Mouse (Mus musculus): ENCODE results near the gene Usp49. TPM values are rescaled to one million over a fixed set of nuclear protein-coding genes. Genes with fewer than 3 reads are reported as not detected.
A peak's percentile ranks its signal among the peaks of the same experiment; 100 is the strongest.

The Usp49 gene
- polyA plus RNA-seq (2015; fragmentation: Nextera tagmentation; extraction: Ambion mirVana): 2.6 and 2.9 TPM in 2 replicates

DNA sequence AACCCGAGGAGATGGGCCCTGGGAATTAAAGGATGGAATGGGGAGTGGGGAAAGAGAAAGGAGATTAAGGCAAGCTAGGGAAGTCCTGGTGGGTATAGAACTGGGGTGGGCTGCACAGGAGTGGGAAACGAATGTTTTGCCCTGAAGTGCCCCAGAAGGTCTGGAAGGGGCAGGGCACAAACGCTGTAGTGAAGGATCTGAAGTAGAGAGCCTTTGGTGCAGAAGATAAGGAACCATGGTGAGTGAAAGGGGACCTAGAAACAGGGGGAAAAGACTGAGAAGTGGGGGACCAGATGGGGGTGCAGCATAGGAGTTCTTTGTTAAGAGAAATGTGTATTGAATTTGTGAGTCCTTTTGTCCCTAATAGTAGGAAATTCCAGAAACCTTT, at the start of gene Usp49:
Usp49 (plus strand) TSS at position 13 of the 388 bp plus-strand sequence.
- Histone ChIP-seq H3K4me2 (replicated peaks; ENCODE audit: low read depth) (peak within 1 kb of the TSS; percentile 96), H3K9ac (ENCODE audit: low read depth, low read length) (peak within 1 kb of the TSS; percentile 57), H3K4me3 (ENCODE audit: low read depth, low read length) (peak within 1 kb of the TSS; percentile 60), H3K9me3 (ENCODE audit: control insufficient read depth) (no peaks in the 10 kb centered on the region), H3K4me1 (replicated peaks; ENCODE audit: control insufficient read depth, insufficient read depth, low read length) (peaks cover 7% of the 10 kb centered on the region; the same call in 1 of the 2 replicates), H3K27me3 (replicated peaks; ENCODE audit: control insufficient read depth, insufficient read depth, low read length) (no peaks in the 10 kb centered on the region), H3K27ac (ENCODE audit: low read depth, low read length) (peak within 1 kb of the TSS; percentile 92), H3K36me3 (ENCODE audit: control insufficient read depth, insufficient read depth) (0 out of 2 replicates have a peak, but pooled peaks cover 10% of the 10 kb centered on the region)
- WGBS: 0% methylated on average over 3 of the region's 3 CpGs
- no peak for TF ChIP-seq CTCF (IDR thresholded peaks at IDR 0.05; ENCODE audit: low read depth)
- ATAC-seq: no peak

- H3K36me3 ChIP-seq (ENCODE audit: control insufficient read depth, insufficient read depth): 0 out of 2 replicates have a peak, but pooled peaks cover 3% of the 10 kb centered on the region
- H3K4me3 ChIP-seq (ENCODE audit: low read depth, low read length): no peak overlapping the region
- no peaks in the 10 kb centered on the region for H3K27me3 ChIP-seq (replicated peaks; ENCODE audit: control insufficient read depth, insufficient read depth, low read length)
- 64% methylated on average over 4 of the region's 4 CpGs for WGBS
- H3K4me2 ChIP-seq (replicated peaks; ENCODE audit: low read depth): no peak overlapping the region
- TF ChIP-seq CTCF (IDR thresholded peaks at IDR 0.05; ENCODE audit: low read depth): no peak
- ATAC-seq: no peak
- no peaks in the 10 kb centered on the region for H3K9me3 ChIP-seq (ENCODE audit: control insufficient read depth)
- H3K4me1 ChIP-seq (replicated peaks; ENCODE audit: control insufficient read depth, insufficient read depth, low read length): no peaks in the 10 kb centered on the region
- H3K27ac ChIP-seq (ENCODE audit: low read depth, low read length): no peak overlapping the region
- H3K9ac ChIP-seq (ENCODE audit: low read depth, low read length): no peak overlapping the region
These were observed 49.5 kb upstream of the Usp49 start for GRCm38 (mm10) chr17:47580962-47581361.

DNA sequence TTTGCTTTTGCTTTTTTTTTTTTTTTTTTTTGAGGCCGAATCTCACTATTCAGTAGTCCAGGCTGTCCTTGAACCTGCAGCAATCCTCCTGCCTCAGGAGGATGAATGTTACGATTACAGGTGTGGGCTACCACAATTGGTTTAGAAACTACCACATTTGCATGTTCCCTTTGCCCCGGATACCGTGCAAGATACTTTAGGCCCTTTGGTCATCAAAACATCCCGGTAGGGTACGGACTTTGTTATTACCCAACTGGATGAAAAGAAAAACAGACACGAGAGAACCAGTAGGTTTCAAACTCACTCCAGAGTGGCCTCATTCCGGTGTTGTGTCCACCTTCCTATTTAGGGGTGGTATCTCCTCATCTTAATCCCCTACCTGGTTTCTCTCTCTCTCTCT, 42.0 kb upstream of the Usp49 start:
- Histone ChIP-seq H3K9me3 (ENCODE audit: control insufficient read depth) (no peaks in the 10 kb centered on the region), H3K9ac (ENCODE audit: low read depth, low read length) (no peak overlapping the region), H3K4me2 (replicated peaks; ENCODE audit: low read depth) (no peak overlapping the region), H3K27ac (ENCODE audit: low read depth, low read length) (no peak overlapping the region), H3K4me1 (replicated peaks; ENCODE audit: control insufficient read depth, insufficient read depth, low read length) (no peaks in the 10 kb centered on the region), H3K27me3 (replicated peaks; ENCODE audit: control insufficient read depth, insufficient read depth, low read length) (no peaks in the 10 kb centered on the region), H3K36me3 (ENCODE audit: control insufficient read depth, insufficient read depth) (0 out of 2 replicates have a peak, but pooled peaks cover 3% of the 10 kb centered on the region), H3K4me3 (ENCODE audit: low read depth, low read length) (no peak overlapping the region)
- ATAC-seq: no peak
- 78% methylated on average over 8 of the region's 8 CpGs for WGBS
- TF ChIP-seq CTCF (IDR thresholded peaks at IDR 0.05; ENCODE audit: low read depth): no peak

GRCm38 (mm10) chr17:47591073-47591472, 39.4 kb upstream of the Usp49 start:
- H3K36me3 ChIP-seq (ENCODE audit: control insufficient read depth, insufficient read depth): no peaks in the 10 kb centered on the region
- no peaks in the 10 kb centered on the region for H3K27me3 ChIP-seq (replicated peaks; ENCODE audit: control insufficient read depth, insufficient read depth, low read length)
- no peaks in the 10 kb centered on the region; the same call in 1 of the 2 replicates for H3K4me1 ChIP-seq (replicated peaks; ENCODE audit: control insufficient read depth, insufficient read depth, low read length)
- 65% methylated on average over 3 of the region's 3 CpGs for WGBS
- no peak for ATAC-seq
- H3K4me3 ChIP-seq (ENCODE audit: low read depth, low read length): no peak overlapping the region
- H3K9me3 ChIP-seq (ENCODE audit: control insufficient read depth): no peaks in the 10 kb centered on the region
- TF ChIP-seq CTCF (IDR thresholded peaks at IDR 0.05; ENCODE audit: low read depth): no peak
- H3K4me2 ChIP-seq (replicated peaks; ENCODE audit: low read depth): no peak overlapping the region
- H3K9ac ChIP-seq (ENCODE audit: low read depth, low read length): no peak overlapping the region
- H3K27ac ChIP-seq (ENCODE audit: low read depth, low read length): no peak overlapping the region

GRCm38 (mm10) chr17:47593215-47593853, 37.2 kb upstream of the Usp49 start:
- peaks cover 12% of the 10 kb centered on the region for H3K4me1 ChIP-seq (replicated peaks; ENCODE audit: control insufficient read depth, insufficient read depth, low read length)
- H3K9me3 ChIP-seq (ENCODE audit: control insufficient read depth): no peaks in the 10 kb centered on the region
- H3K9ac ChIP-seq (ENCODE audit: low read depth, low read length): peak overlapping the region; percentile 77
- peak overlapping the region; percentile 92 for H3K27ac ChIP-seq (ENCODE audit: low read depth, low read length)
- no peak for TF ChIP-seq CTCF (IDR thresholded peaks at IDR 0.05; ENCODE audit: low read depth)
- H3K36me3 ChIP-seq (ENCODE audit: control insufficient read depth, insufficient read depth): 0 out of 2 replicates have a peak, but pooled peaks cover 7% of the 10 kb centered on the region
- WGBS: under 1% methylated on average over 61 of the region's 63 CpGs
- H3K27me3 ChIP-seq (replicated peaks; ENCODE audit: control insufficient read depth, insufficient read depth, low read length): no peaks in the 10 kb centered on the region
- peak; percentile 74 for ATAC-seq
- peak overlapping the region; percentile 89 for H3K4me2 ChIP-seq (replicated peaks; ENCODE audit: low read depth)
- H3K4me3 ChIP-seq (ENCODE audit: low read depth, low read length): peak overlapping the region; percentile 78

- WGBS: 0% methylated on average over 13 of the region's 13 CpGs
These were observed 36.7 kb upstream of the Usp49 start for GRCm38 (mm10) chr17:47593854-47594182.

More at GRCm38 (mm10) chr17:47593854-47594182, 36.7 kb upstream of the Usp49 start:
- H3K4me3 ChIP-seq (ENCODE audit: low read depth, low read length): peak overlapping the region; percentile 78
- H3K27me3 ChIP-seq (replicated peaks; ENCODE audit: control insufficient read depth, insufficient read depth, low read length): no peaks in the 10 kb centered on the region
- peak overlapping the region; percentile 89 for H3K4me2 ChIP-seq (replicated peaks; ENCODE audit: low read depth)
- peaks cover 12% of the 10 kb centered on the region for H3K4me1 ChIP-seq (replicated peaks; ENCODE audit: control insufficient read depth, insufficient read depth, low read length)
- TF ChIP-seq CTCF (IDR thresholded peaks at IDR 0.05; ENCODE audit: low read depth): no peak
- H3K27ac ChIP-seq (ENCODE audit: low read depth, low read length): peak overlapping the region; percentile 92
- no peak; the same call in 1 of the 2 replicates for ATAC-seq
- H3K9ac ChIP-seq (ENCODE audit: low read depth, low read length): peak overlapping the region; percentile 77
- 0 out of 2 replicates have a peak, but pooled peaks cover 12% of the 10 kb centered on the region for H3K36me3 ChIP-seq (ENCODE audit: control insufficient read depth, insufficient read depth)
- H3K9me3 ChIP-seq (ENCODE audit: control insufficient read depth): no peaks in the 10 kb centered on the region
